Mouse (Mus musculus): ENCODE measurements around the gene Eif6.
A peak's percentile ranks its signal among the peaks of the same experiment; 100 is the strongest.

Gene Eif6

DNA sequence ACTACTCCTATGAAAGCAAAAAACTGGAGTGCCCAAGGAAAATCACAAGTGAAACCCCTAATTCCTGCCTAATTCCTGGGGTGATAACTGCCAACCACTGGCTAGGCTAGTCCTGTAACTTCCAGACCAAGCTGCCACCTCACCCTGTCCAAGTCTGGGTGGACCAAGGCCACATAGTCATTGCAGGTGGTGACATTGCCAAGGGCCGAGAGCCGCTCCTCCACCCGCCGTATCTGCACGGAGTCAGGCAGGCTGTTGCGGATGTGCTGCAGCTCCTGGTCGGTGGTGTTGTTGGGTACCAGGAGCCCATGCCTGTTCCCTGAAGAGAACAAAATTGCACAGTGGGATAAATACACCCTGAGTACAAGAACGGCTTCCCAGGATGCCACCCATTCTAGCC, 3.0 kb downstream of the Eif6 start:
- no peak for DNase-seq (ENCODE audit: low spot score in 2 of 2)

DNA sequence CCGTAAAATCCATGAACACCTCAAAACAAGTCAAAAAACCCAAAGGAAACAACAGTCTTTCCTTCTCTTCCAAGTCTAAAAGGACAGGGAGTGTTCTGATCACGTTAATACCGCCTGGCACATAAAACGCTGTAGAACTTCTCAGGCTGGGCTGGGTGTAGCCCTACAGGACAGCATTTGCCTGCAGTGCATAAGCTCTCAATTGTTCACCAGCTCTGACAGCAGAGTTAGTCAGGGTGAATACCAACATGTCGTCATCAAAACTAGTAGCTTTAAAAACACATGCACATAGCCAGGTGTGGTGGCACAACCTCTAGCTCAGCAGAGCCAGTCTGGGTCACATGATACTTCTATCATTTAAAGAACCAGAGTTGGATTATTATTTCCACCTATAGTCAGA, 5.9 kb downstream of the Eif6 start:
- DNase-seq (ENCODE audit: low spot score in 2 of 2): no peak

DNA sequence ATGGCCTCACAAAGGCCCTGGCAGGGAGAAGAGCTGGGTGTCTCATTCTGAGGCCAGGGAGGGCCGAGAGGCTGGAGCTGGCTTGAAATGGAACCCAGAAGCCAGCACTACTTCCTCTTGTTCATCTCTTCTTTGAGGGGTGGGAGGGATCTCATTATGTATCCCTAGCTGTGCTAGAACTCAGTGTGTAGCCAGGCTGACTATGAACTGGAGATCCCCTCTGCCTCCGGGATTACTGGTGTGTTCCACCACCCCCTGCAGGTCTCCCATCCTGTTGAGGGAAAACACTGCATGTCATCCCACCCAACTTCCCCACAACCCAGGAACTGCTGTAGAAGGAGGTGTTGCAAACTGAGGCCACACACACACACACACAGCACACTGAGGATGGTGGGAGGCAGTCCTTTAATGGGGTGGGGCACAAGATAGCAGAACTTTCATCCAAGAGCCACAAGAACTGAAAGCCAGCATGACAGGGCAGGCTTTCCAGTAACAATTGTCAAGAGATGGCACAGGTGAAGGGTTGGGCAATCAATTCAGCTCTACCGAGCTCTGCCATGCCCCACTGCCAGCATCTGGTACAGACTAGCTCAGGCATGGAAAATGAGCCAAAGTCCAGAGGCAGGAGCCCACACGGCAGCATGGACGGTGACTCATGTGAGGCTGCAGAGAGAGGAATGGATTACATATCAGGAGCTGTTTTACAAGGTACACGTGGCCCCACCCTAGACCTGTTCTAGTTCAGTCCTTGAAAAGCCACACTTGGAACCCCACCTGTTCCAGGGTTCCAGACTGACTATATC, 7.1 kb downstream of the Eif6 start:
- DNase-seq (ENCODE audit: low spot score in 2 of 2): no peak

DNA sequence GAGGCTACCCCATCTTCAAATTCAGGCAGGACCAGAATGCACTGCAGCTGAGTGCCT, 7.5 kb downstream of the Eif6 start, which contains the start of gene BC029722:
BC029722 (minus strand) TSS at position 35 of the 57 bp plus-strand sequence.
- DNase-seq (ENCODE audit: low spot score in 2 of 2): no peak

DNA sequence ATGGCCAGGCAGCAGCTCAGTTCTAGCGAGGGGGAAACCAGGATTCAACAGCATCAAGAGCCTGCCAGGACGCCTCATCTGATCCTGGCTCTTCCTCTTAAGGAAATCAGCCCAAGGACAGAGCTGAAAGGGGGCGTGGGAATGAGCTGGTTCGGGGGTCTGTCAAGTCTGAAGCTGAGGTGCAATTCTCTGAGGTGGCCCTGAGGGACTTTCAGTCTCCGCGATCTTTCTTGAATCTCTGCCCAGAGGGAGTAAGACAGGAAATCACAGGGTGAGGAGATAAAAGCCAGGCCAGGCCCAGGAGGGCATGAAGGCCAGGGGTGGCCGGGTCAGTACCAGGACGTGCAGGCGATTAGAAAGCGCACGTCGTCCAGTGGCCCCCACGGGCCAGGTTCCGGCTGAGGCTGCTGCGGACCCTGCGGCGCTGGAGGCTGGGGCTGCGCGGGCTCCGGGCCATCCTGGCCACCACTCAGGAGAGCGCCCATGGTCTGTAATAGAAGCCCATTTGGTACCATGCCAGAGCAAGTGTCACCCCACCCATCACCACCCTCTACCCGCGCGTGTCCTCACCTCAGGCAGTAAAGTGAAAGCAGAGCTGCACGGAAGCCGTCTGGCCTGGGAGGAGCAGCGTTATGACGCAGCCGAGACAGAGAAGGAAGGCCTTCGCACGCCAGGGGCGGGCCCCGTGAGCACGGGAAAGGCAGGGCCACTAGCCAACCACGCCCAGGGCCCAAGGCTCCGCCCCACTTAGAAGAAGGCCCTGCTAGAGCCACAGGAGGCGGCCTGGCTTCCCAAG, 7.9 kb downstream of the Eif6 start:
- DNase-seq (ENCODE audit: low spot score in 2 of 2): peak; percentile 97

DNA sequence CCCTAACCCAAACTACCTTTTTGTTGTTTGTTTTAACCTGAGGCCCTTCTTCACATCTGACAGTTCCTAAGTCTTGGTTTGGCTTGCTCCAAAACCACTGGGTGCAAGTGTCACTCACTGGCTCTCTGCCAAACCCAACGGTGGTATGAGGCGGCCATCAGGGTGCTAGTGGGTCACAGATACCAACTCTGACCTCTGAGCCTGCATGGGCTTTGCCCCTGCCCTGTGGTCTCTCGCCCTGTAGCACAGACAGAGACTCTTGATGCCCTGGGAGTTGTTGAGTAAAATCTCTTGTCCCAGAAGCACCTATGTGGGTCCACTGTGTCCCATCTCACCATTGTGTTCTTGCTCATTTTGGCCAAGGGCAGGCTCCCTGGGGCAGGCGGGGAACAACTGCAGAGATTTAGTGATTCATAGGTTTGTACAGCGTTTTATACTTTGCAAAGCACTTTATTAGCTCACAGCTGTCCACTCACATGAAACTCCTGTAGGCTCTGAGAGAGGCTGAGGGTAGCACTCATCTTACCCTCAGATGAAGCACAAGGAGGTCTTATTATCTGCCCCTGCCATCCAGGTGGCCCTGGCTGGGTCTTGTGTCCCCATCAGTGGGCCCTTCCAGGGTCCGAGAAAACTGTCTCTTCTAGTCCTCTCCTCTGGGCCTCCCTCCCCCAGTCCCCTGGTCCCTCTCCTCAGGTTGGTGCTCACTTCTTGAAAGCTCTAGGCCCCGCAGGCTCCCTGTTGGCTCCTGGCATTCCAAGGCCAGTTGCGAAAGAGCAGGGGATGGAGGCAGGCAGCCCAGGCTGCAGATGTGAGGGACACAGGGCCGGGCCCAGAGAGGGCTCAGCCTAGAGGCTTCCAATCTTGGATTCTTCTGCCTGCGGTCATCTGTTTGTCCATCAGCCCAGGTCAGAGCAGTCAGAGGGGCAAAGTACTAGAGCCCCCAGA, 9.2 kb downstream of the Eif6 start:
- DNase-seq (ENCODE audit: low spot score in 2 of 2): peak in 1 of 2 experiments; percentile 66

- no peak for DNase-seq (ENCODE audit: low spot score in 2 of 2)
These were observed 10.5 kb downstream of the Eif6 start for GRCm38 (mm10) chr2:155816179-155816578.

DNA sequence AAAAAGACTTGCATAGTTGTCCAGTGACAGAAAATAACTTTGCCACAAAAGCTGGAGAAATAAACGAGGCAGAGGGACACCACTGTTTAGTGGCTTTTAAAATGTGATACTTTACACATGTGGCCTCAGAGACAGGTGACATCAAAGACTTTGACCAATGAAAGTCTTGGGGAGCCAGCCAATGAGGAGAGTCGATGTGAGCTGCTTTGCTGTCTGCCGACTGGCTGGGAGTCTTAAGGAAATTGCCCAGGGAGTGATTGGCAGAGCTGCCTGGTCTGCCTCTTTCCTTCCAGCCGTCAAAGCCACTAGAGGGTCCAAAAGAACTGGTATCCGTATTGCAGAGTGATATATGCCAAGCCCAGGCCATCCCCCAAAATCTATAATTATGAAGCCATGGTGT, 11.9 kb downstream of the Eif6 start:
- no peak for DNase-seq (ENCODE audit: low spot score in 2 of 2)

DNA sequence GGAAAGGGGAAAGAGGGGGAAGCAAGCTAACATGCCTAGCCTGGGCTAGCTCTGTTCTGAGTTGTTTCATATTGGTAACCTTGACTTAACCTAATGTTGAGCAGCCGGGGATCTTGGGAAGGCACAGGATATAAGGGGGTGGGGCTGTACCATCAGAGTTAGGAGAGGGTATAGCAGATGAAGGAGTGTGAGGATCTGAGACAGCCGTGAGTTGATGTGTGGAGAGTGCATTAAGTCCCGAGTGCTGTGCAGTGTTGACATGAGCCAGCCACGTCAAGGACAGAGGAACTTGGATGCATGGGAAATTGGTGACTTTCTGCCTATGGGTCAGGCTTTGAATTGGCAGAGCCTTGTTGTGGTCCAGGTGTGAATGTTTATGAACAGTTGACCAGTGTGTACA, 14.1 kb downstream of the Eif6 start:
- DNase-seq (ENCODE audit: low spot score in 2 of 2): no peak

DNA sequence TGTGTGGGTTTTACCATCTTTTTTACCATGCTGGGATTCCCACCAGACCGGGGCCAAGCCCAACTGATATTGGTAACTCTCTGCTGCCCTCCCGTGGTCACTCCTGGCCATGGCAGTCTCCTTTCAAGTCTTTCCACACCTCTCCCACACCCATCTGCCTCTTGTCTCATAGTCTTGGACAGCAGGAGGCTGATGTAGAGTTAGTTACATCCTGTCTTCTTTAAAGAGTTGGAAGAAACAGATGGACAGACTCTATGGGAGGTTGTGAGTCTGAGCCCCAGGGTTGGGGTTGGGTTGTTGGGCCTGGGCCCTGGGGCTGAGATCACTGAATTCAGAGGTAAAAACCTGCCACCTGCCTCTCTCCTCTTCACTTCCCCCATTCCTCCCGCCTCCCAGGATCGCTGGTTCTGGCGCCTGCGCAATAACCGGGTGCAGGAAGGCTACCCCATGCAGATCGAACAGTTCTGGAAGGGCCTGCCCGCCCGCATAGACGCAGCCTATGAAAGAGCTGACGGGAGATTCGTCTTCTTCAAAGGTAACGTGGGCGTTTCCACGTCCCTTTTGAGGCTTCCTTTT, 14.8 kb downstream of the Eif6 start:
- DNase-seq (ENCODE audit: low spot score in 2 of 2): peak in 1 of 2 experiments; percentile 65

GRCm38 (mm10) chr2:155809620-155810019, 17.1 kb downstream of the Eif6 start:
- no peak for DNase-seq (ENCODE audit: low spot score in 2 of 2)

DNA sequence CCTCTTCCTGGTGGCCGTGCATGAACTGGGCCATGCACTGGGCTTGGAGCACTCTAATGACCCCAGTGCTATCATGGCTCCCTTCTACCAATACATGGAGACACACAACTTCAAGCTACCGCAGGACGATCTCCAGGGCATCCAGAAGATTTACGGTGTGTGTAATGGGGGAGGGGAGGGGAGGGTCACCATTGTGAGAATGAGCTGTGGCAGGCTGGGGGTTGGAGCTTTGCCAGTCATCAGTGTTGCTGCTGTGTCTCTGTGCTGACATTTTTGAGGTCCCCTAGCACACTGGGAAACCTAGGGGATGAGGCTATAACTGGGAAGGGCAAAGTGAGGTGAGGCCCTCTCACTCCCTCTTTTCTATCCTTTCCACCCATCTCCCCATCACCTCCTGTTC, 19.3 kb downstream of the Eif6 start:
- no peak for DNase-seq (ENCODE audit: low spot score in 2 of 2)

- DNase-seq (ENCODE audit: low spot score in 2 of 2): peak; percentile 57 to 61
These were observed 20.2 kb downstream of the Eif6 start for GRCm38 (mm10) chr2:155806548-155806947.

DNA sequence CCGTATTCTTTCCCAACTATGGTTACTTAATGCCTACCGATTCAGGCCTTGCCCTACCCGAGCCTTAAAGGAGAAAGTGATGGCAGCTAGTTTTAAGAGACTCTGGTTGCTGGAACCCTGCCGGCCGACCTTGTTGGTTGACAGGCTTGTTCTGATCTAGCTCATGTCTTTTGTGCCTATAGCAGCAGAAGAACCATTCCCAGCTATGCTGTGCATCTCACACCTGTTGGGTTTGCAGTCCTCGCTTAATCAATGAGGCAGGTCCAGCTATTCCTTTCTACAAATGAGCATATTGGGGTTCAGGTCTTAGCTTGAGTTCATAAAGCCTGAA, 20.8 kb downstream of the Eif6 start:
- no peak for DNase-seq (ENCODE audit: low spot score in 2 of 2)

DNA sequence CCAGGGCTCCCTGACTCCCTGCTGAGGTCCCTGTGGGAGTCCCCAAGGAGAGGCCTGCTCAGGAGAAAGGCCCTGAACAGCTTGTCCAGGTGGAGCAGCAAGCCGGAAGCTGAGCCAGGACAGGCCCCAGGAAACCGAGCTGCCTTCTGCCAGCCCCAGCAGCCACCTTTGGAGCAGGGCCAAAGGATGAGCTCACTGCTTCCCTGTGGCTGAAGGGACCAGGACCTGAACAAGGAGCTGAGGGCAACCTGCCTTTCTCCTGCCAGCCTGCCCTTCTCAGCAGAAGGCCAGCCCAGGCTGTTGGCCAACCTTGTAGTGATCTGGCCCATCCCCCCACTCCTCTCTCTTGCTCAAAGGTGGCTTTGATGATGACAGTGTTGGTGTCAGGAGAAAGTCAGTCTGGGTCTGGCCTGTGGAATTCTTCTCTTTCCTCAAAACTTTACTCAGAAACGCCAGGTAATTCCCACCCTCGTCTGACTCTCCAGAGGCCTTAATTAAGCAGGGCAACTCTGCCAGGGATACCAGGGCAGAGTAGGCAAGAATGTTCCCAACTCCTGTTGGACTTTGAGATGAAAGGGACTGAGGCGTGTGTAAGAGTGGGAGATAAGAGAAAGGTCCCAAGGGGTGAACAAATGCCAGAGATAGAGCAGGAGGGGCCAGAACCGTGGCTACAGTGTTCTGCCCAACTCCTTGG, 21.3 kb downstream of the Eif6 start:
- no peak for DNase-seq (ENCODE audit: low spot score in 2 of 2)

- DNase-seq (ENCODE audit: low spot score in 2 of 2): no peak
These were observed 22.7 kb downstream of the Eif6 start for GRCm38 (mm10) chr2:155804053-155804452.

GRCm38 (mm10) chr2:155802761-155803160, 24.0 kb downstream of the Eif6 start:
- DNase-seq (ENCODE audit: low spot score in 2 of 2): no peak

- no peak for DNase-seq (ENCODE audit: low spot score in 2 of 2)
These were observed 28.1 kb downstream of the Eif6 start for GRCm38 (mm10) chr2:155798613-155799012.

DNA sequence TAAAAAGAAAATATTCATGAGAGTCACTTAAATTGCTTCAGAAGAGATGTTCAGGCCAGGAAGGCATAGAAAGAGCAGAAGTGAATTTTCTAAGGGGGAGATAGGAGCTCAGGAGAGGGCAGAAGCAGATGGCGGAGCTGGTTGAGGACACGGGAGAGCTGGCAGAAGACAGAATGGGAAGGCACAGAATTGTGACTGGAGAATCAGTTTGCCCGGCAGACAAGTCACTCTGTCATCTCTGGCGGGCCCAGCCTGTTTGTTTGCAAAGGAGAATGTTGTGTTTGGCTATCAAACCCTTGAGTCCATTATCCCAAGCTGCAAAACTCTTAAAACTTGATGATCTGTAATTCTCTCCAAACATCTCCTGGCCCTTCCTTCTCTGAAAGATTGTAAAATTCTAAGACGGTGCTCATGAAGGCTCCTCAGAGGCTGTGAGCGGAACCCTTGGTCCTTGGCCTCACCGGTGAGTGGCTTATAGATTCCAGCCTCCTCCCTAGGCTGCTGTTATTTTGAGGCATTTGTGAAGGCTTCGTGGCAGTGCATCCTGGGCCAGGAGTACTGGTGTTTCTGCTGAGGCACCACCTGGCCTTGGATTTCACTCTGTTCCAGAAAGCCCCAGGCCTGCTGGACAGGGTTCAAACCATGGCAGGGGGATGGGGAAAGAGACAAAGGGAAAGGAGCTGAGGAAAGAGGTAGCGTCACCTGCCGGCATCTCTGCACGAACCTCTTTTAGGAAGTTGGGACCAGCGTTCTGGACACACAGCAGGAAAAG, 31.9 kb downstream of the Eif6 start:
- DNase-seq (ENCODE audit: low spot score in 2 of 2): no peak

- DNase-seq (ENCODE audit: low spot score in 2 of 2): no peak
These were observed 33.8 kb downstream of the Eif6 start for GRCm38 (mm10) chr2:155792899-155793298.

Data from heart, adult 9 months (tissue).